ENCODE assay signal across 9 mouse cellular contexts in genomic region chr13:98867810-98868209, GRCm38 (mm10). TPM values are rescaled to one million over a fixed set of nuclear protein-coding genes. Genes with fewer than 3 reads are reported as not detected.
DNase-seq lines count a peak whose midpoint lies in the region; ATAC-seq and TF ChIP-seq lines count a peak whose summit lies in the region.
"Had no signal": no experiment of that assay in that cellular context is flagged by ENCODE, and none has a peak within 500 bp of the region (broad histone marks: within the 10 kb centered on the region; RNA-seq: fewer than 3 reads in every experiment).

No protein-coding gene starts in this region.

- intact Hi-C loops in heart, postnatal 25 days (cut with DNase I): loop anchor here (1.0 to 2.0 kb wide), 2 partner anchors 225 to 455 kb away; no protein-coding TSS in a partner anchor
- intact Hi-C loops in heart, postnatal 10 days (cut with DNase I): loop anchor here (1.0 to 5.0 kb wide), 2 partner anchors 225 to 449 kb away; no protein-coding TSS in a partner anchor

- no peak overlapping the region for H3K4me2 ChIP-seq in kidney, postnatal 0 days (ENCODE audit: low read length)
- H3K4me2 ChIP-seq: limb, embryonic 12.5 days had no signal

- no peak overlapping the region for H3K4me3 ChIP-seq in kidney, postnatal 0 days (replicated peaks; ENCODE audit: low read depth, low read length)
- no peak overlapping the region for H3K4me3 ChIP-seq in lung, adult 2 months (replicated peaks; ENCODE audit: extremely low read depth, low read depth, low read length)
- H3K4me3 ChIP-seq: limb, embryonic 12.5 days had no signal

- peak; percentile 63 for DNase-seq in heart, adult 8-10 months (ENCODE audit: low spot score)
- DNase-seq in heart, postnatal 25 days (ENCODE audit: low spot score): no peak
- peak; percentile 53 for DNase-seq in embryo, embryonic 11 days
- DNase-seq in heart, postnatal 10 days: peak; percentile 60 to 69
- DNase-seq in kidney, postnatal 0 days (ENCODE audit: low spot score): peak; percentile 81
- peak; percentile 36 for DNase-seq in lung, adult 2 months
- DNase-seq in skeletal muscle tissue, adult 2 months (ENCODE audit: low read depth, low spot score): peak; percentile 58

- no peaks in the 10 kb centered on the region for H3K4me1 ChIP-seq in kidney, postnatal 0 days (replicated peaks; ENCODE audit: insufficient read depth, low read length)
- no peaks in the 10 kb centered on the region for H3K4me1 ChIP-seq in lung, adult 2 months (ENCODE audit: control insufficient read depth, insufficient read depth, low read length)
- H3K4me1 ChIP-seq: limb, embryonic 12.5 days had no signal

- peak; percentile 81 for TF ChIP-seq CTCF in kidney, postnatal 0 days (IDR thresholded peaks at IDR 0.05; ENCODE audit: low read depth)
- TF ChIP-seq CTCF in lung, adult 2 months (IDR thresholded peaks at IDR 0.05; ENCODE audit: insufficient read depth, low read length): peak; percentile 71

- H3K27me3 ChIP-seq in kidney, postnatal 0 days (ENCODE audit: insufficient read depth, low read length): no peaks in the 10 kb centered on the region
- H3K27me3 ChIP-seq: limb, embryonic 12.5 days had no signal

- H3K9me3 ChIP-seq in kidney, postnatal 0 days (replicated peaks; ENCODE audit: low read length): no peaks in the 10 kb centered on the region
- H3K9me3 ChIP-seq: limb, embryonic 12.5 days had no signal

- H3K9ac ChIP-seq in kidney, postnatal 0 days (ENCODE audit: low read depth, low read length): no peak overlapping the region
- H3K9ac ChIP-seq: limb, embryonic 12.5 days had no signal

- TF ChIP-seq POLR2A in lung, adult 2 months (IDR thresholded peaks at IDR 0.05; ENCODE audit: borderline replicate concordance, extremely low read depth, low read depth, low read length): no peak

- peaks cover 72% of the 10 kb centered on the region for H3K36me3 ChIP-seq in kidney, postnatal 0 days (ENCODE audit: insufficient read depth, low read length)

- 21% methylated on average over 2 of the region's 2 CpGs for WGBS in kidney, postnatal 0 days
- WGBS in lung, adult 2 months: 24% methylated on average over 2 of the region's 2 CpGs

- ATAC-seq in activated CD4-positive, CD25-positive, alpha-beta regulatory T cell, adult 4 months: peak; percentile 89
- 0 out of 2 replicates have a peak, but pooled peaks have one; percentile 38 for ATAC-seq in kidney, postnatal 0 days (replicated peaks; ENCODE audit: low FRiP score, low read depth)

- no peak overlapping the region for H3K27ac ChIP-seq in kidney, postnatal 0 days
- H3K27ac ChIP-seq: limb, embryonic 12.5 days had no signal

RNA-seq across cellular contexts. Expression of gene Fcho2, which starts 52.6 kb away (rescaled TPM):
- total RNA-seq in heart, adult 8-10 months (2022): 10 to 100 TPM; 28.4 to 41.0 (median 36.0) TPM
- 10 to 100 TPM; 33.7 to 40.2 TPM for total RNA-seq in heart, postnatal 25 days (2021)
- polyA plus RNA-seq in activated CD4-positive, CD25-positive, alpha-beta regulatory T cell, adult 4 months (2017; shearing (Covaris generic)): 10 to 100 TPM; 42.3 to 47.9 TPM
- 10 to 100 TPM; 42.4 to 48.2 TPM for total RNA-seq in heart, postnatal 10 days (2021)
- polyA plus RNA-seq in kidney, postnatal 0 days (2015; fragmentation: Nextera tagmentation; extraction: Ambion mirVana): 33.0 and 33.5 TPM in 2 replicates
- polyA plus RNA-seq in lung, adult 2 months (2012; rRNA removed): 16.0 and 21.1 TPM in 2 replicates

RNA-seq across cellular contexts. Expression of gene Tnpo1, which starts 58.4 kb away (rescaled TPM):
- 10 to 100 TPM; 60.0 to 73.3 (median 64.3) TPM for total RNA-seq in heart, adult 8-10 months (2022)
- total RNA-seq in heart, postnatal 25 days (2021): 10 to 100 TPM; 73.0 to 73.3 TPM
- polyA plus RNA-seq in activated CD4-positive, CD25-positive, alpha-beta regulatory T cell, adult 4 months (2017; shearing (Covaris generic)): 10 to 100 TPM; 26.7 to 38.3 TPM
- total RNA-seq in heart, postnatal 10 days (2021): 10 to 100 TPM; 87.6 to 90.6 TPM
- polyA plus RNA-seq in kidney, postnatal 0 days (2015; fragmentation: Nextera tagmentation; extraction: Ambion mirVana): 37.8 and 39.0 TPM in 2 replicates
- 14.0 and 19.6 TPM in 2 replicates for polyA plus RNA-seq in lung, adult 2 months (2012; rRNA removed)
